Mouse (Mus musculus): ENCODE results near the gene Arhgef3.

GRCm38 (mm10) chr14:27373498-27373897 lies 258.8 kb downstream of the Arhgef3 start:
- TF ChIP-seq MAFK (IDR thresholded peaks at IDR 0.05; ENCODE audit: insufficient read depth, low read depth, low read length) (no peak), HCFC1 (IDR thresholded peaks at IDR 0.05; ENCODE audit: borderline replicate concordance, insufficient read depth, low read length) (no peak)

Measured in ES-E14 (cell line).